Mouse (Mus musculus): ENCODE measurements around the gene Cers6. TPM values are rescaled to one million over a fixed set of nuclear protein-coding genes. Genes with fewer than 3 reads are reported as not detected.

Cers6 gene
- polyA plus RNA-seq, 1 experiment from 2014 or later: 36.7 TPM

DNA sequence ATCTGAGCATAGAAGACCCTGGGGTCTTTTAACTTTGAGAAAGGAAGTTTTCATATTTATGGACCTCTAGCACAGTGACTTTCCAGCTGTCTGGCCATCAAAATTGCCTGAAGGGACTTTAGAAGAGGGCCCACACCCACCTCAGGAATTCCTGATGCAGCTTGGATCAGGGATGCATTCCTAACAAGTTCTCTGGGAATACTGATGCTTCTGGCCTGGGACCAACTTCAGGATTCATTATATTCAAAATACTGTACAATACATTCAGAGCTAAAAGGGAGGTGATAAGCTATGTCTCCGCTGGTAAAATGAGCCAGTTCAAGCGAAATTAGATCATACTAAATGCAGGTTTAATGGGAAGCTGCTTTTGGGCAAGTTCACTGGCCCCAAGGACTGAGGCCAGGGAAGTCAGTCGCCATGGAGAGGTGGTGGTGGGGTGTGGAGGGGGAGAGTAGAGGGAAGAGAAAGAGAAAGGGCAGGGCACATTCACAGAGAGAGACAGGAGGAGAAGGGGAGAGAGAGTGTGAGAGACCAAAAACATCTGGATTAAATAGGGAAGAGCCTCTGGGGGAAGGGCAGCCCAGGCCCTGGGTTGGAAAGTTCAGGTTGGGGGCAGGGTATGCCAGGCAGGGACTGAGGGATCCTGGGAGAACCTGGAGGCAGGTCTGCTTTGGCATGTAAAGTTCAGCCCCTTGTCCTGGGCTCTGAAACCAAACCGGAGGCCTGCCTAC, 24.7 kb downstream of the Cers6 start:
- H3K36me3 ChIP-seq (ENCODE audit: poor library complexity, severe bottlenecking): no peaks in the 10 kb centered on the region
- H3K4me3 ChIP-seq: no peak overlapping the region
- no peak overlapping the region for H3K27ac ChIP-seq
- no peaks in the 10 kb centered on the region for H3K27me3 ChIP-seq
- no peaks in the 10 kb centered on the region for H3K4me1 ChIP-seq
- no peak for ATAC-seq
- no peaks in the 10 kb centered on the region for H3K9me3 ChIP-seq (replicated peaks)
- no peak overlapping the region for H3K9ac ChIP-seq
- WGBS: 43% methylated on average over 4 of the region's 4 CpGs
- no peak overlapping the region for H3K4me2 ChIP-seq

DNA sequence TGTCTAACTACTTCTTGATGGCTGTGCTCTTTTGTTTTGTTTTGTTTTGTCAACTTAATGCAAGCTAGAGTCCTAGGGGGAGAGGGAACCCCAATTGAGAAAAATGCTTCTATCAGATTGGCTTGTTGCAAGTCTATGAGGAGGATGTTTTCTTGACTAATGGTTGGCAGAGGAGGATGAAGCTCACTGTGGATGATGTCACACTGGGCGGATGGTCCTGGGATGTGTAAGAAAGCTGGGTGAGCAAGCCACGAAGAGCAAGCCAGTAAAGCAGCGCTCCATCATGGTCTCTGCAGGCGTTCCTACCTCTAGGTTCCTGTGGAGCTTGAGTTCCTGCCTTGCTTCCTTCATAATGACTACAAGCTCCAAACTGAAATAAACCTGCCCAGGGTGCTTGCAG, 25.4 kb downstream of the Cers6 start:
- Histone ChIP-seq H3K27me3 (no peaks in the 10 kb centered on the region), H3K9ac (no peak overlapping the region), H3K27ac (no peak overlapping the region), H3K4me1 (no peaks in the 10 kb centered on the region), H3K9me3 (replicated peaks) (no peaks in the 10 kb centered on the region), H3K4me3 (no peak overlapping the region), H3K36me3 (ENCODE audit: poor library complexity, severe bottlenecking) (no peaks in the 10 kb centered on the region), H3K4me2 (no peak overlapping the region)
- whole genome bisulfite sequencing: 89% methylated on average over 4 of the region's 4 CpGs
- no peak for ATAC-seq

DNA sequence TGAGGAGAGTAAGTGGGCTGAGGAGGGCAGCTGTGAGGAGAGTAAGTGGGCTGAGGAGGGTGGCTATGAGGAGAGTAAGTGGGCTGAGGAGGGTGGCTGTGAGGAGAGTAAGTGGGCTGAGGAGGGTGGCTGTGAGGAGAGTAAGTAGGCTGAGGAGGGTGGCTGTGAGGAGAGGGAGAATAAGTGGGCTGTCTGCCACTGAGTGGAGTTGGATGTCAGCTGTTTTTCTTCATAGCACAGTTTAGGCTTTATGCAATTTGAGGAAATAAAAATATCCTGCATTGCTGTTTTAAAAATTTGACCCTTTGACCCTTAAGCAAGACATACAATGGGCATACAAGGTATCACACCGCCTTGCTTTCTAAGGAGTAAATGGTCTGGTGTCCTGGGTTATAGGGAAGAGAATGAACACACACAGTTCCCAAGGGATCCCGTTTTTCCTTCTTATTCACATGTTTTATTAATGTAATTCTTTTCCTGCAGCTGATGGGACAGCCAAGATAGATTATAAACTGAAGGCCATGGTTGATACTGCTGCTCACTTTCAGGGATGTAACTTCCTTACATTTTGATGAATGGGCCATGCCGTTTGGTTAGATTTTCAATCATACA, 27.0 kb downstream of the Cers6 start:
- Histone ChIP-seq H3K4me2 (no peak overlapping the region), H3K9me3 (replicated peaks) (no peaks in the 10 kb centered on the region), H3K9ac (no peak overlapping the region), H3K27me3 (no peaks in the 10 kb centered on the region), H3K4me1 (no peaks in the 10 kb centered on the region), H3K4me3 (no peak overlapping the region), H3K36me3 (ENCODE audit: poor library complexity, severe bottlenecking) (no peaks in the 10 kb centered on the region), H3K27ac (no peak overlapping the region)
- WGBS: 76% methylated on average over 3 of the region's 3 CpGs
- no peak for ATAC-seq

GRCm38 (mm10) chr2:68889661-68890170, 28.5 kb downstream of the Cers6 start:
- Histone ChIP-seq H3K36me3 (ENCODE audit: poor library complexity, severe bottlenecking) (no peaks in the 10 kb centered on the region), H3K27me3 (no peaks in the 10 kb centered on the region)
- ATAC-seq: no peak

GRCm38 (mm10) chr2:68892476-68892875, 31.2 kb downstream of the Cers6 start:
- H3K4me1 ChIP-seq: peaks cover 13% of the 10 kb centered on the region
- no peak for ATAC-seq
- no peaks in the 10 kb centered on the region for H3K9me3 ChIP-seq (replicated peaks)
- no peaks in the 10 kb centered on the region for H3K27me3 ChIP-seq
- H3K9ac ChIP-seq: no peak overlapping the region
- 95% methylated on average over 4 of the region's 4 CpGs for WGBS
- no peak overlapping the region for H3K4me2 ChIP-seq
- no peak overlapping the region for H3K27ac ChIP-seq
- no peaks in the 10 kb centered on the region for H3K36me3 ChIP-seq (ENCODE audit: poor library complexity, severe bottlenecking)
- H3K4me3 ChIP-seq: no peak overlapping the region

More at GRCm38 (mm10) chr2:68889661-68890170, 28.5 kb downstream of the Cers6 start:
- 85% methylated on average over 5 of the region's 5 CpGs for WGBS
- Histone ChIP-seq H3K9me3 (replicated peaks) (no peaks in the 10 kb centered on the region), H3K4me3 (no peak overlapping the region), H3K4me2 (no peak overlapping the region), H3K9ac (no peak overlapping the region), H3K4me1 (no peaks in the 10 kb centered on the region), H3K27ac (no peak overlapping the region)

- Histone ChIP-seq H3K27me3 (no peaks in the 10 kb centered on the region), H3K27ac (no peak overlapping the region), H3K9ac (no peak overlapping the region), H3K9me3 (replicated peaks) (no peaks in the 10 kb centered on the region), H3K36me3 (ENCODE audit: poor library complexity, severe bottlenecking) (no peaks in the 10 kb centered on the region), H3K4me3 (no peak overlapping the region), H3K4me2 (no peak overlapping the region), H3K4me1 (peaks cover 13% of the 10 kb centered on the region)
- 77% methylated on average over 10 of the region's 10 CpGs for WGBS
- peak; percentile 54; the same call in 1 of the 2 replicates for ATAC-seq
These were observed 34.0 kb downstream of the Cers6 start for GRCm38 (mm10) chr2:68895044-68895764.

GRCm38 (mm10) chr2:68896196-68896595, 35.0 kb downstream of the Cers6 start:
- Histone ChIP-seq H3K27ac (peak overlapping the region; percentile 26; the same call in 1 of the 2 replicates), H3K27me3 (no peaks in the 10 kb centered on the region), H3K4me1 (peaks cover 13% of the 10 kb centered on the region), H3K9ac (no peak overlapping the region), H3K4me3 (no peak overlapping the region), H3K9me3 (replicated peaks) (no peaks in the 10 kb centered on the region), H3K36me3 (ENCODE audit: poor library complexity, severe bottlenecking) (no peaks in the 10 kb centered on the region), H3K4me2 (no peak overlapping the region)
- WGBS: 54% methylated on average over 4 of the region's 4 CpGs
- peak; percentile 59; the same call in 1 of the 2 replicates for ATAC-seq

GRCm38 (mm10) chr2:68899770-68900521, 38.7 kb downstream of the Cers6 start:
- H3K4me1 ChIP-seq: peaks cover 13% of the 10 kb centered on the region
- ATAC-seq: no peak
- no peak overlapping the region for H3K4me3 ChIP-seq
- 90% methylated on average over 7 of the region's 7 CpGs for WGBS
- H3K27ac ChIP-seq: no peak overlapping the region
- no peaks in the 10 kb centered on the region for H3K9me3 ChIP-seq (replicated peaks)
- no peaks in the 10 kb centered on the region for H3K36me3 ChIP-seq (ENCODE audit: poor library complexity, severe bottlenecking)
- no peaks in the 10 kb centered on the region for H3K27me3 ChIP-seq
- H3K9ac ChIP-seq: no peak overlapping the region
- H3K4me2 ChIP-seq: no peak overlapping the region

DNA sequence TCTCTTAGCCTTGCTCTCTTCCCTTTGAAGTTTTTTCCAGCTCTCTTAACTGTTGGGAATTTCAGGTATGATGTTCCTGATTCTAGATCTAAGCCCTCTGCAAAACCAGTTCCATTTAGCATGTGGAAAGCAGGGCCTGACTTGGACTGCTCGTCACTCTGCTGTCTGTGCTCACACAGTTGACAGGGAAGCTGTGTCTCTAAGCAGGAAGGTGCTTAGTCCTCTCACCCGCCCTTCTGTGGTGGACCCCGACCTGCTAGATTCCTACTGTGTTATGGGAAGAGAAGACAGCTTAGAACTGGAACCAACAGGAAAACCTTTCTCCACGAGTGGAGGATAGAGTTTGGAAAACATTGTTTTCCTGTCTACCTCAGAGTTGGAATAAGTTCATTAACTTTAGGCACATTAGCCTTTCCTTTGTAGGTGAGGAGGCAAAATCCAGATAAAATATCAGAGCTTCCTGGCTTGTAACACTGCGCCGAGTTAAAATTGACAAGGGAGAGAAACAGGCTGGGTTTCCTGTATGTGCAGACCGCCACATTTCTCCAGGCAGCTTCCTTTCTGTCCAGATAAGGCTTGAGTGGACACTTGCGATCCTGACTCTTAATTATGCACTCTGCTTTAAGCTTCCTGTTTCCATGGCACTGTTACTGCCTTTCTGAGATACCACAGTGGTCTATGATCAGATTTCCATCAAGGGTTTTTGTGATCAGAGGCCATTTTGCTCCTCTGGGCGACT, 39.6 kb downstream of the Cers6 start:
- ATAC-seq: no peak
- Histone ChIP-seq H3K4me2 (no peak overlapping the region), H3K4me1 (peaks cover 9% of the 10 kb centered on the region), H3K4me3 (no peak overlapping the region), H3K36me3 (ENCODE audit: poor library complexity, severe bottlenecking) (no peaks in the 10 kb centered on the region), H3K27me3 (no peaks in the 10 kb centered on the region), H3K27ac (no peak overlapping the region), H3K9me3 (replicated peaks) (no peaks in the 10 kb centered on the region), H3K9ac (no peak overlapping the region)
- 89% methylated on average over 9 of the region's 9 CpGs for WGBS

DNA sequence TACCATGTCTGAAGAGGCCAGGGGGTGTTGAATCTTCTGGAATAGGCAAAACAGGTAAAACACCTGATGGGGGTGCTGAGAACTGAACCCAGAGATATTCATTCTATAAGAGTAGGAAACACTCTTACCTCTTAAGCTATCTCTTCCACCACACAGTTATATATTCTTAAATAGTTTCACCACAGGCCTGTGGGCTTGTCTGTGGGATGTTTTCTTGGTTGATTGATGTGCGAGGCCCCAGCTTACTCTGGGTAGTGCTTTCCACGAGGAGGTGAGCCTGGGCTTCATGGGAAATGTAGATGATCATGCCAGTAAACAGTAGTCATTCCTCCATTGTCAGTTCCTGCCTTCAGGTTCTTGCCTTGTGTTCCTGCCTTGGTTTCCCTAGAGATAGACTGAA, 40.5 kb downstream of the Cers6 start:
- ATAC-seq: no peak
- Histone ChIP-seq H3K36me3 (ENCODE audit: poor library complexity, severe bottlenecking) (no peaks in the 10 kb centered on the region), H3K27me3 (no peaks in the 10 kb centered on the region), H3K4me2 (no peak overlapping the region), H3K9me3 (replicated peaks) (no peaks in the 10 kb centered on the region), H3K4me1 (0 out of 2 replicates have a peak, but pooled peaks cover under 1% of the 10 kb centered on the region), H3K4me3 (no peak overlapping the region), H3K27ac (no peak overlapping the region), H3K9ac (no peak overlapping the region)
- 95% methylated on average over 2 of the region's 2 CpGs for WGBS

GRCm38 (mm10) chr2:68902546-68902945, 41.3 kb downstream of the Cers6 start:
- Histone ChIP-seq H3K27me3 (no peaks in the 10 kb centered on the region), H3K4me2 (no peak overlapping the region), H3K27ac (no peak overlapping the region), H3K4me3 (no peak overlapping the region), H3K9me3 (replicated peaks) (no peaks in the 10 kb centered on the region), H3K4me1 (no peaks in the 10 kb centered on the region), H3K36me3 (ENCODE audit: poor library complexity, severe bottlenecking) (no peaks in the 10 kb centered on the region), H3K9ac (no peak overlapping the region)
- whole genome bisulfite sequencing: 81% methylated on average over 6 of the region's 6 CpGs
- ATAC-seq: no peak
